Mouse (Mus musculus): ENCODE measurements around the gene Snip1.

Gene Snip1

DNA sequence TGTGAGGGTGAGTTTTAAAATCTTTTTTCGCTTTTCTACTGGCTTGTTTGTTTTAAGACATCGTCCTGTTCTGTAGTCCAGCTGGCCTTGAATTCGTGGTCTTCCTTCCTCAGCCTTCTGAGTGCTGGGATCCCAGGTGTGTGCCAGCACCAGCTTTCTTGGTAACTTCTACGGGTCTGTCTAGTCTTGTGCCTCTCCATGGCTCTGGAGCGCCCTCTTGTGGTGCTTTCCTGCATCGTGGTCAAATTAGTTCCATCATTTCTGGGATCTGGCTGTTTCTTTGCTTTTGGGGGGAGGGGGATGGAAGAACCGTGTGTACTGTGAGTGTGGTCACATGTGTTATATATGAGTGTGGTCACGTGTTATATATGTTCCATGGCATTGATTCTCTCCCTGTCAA is 33.0 kb downstream of the Snip1 start:
- peak; percentile 53 to 75 for DNase-seq (ENCODE audit: low spot score in 2 of 2)

GRCm38 (mm10) chr4:125101334-125101733 is 34.9 kb downstream of the Snip1 start:
- no peak for DNase-seq (ENCODE audit: low spot score in 2 of 2)

DNA sequence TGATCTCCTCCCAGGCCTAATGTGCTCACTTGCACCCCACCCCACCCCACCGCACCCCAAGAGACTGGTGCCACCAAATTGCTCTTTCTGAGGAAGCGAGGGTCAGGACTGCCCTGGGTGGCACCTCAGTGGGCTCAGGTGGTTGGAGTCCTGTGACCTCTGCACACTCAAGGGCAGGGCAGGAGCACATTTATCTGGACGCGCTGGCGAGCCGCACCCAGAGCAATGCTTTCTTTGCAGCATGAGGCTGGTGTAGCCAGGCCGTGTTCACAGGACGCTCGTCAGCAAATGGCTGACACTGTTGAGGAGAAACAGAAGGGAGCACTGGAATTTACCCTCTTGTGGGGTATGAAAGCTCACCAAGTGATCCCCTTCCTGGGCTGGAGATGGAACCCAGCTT is 38.9 kb downstream of the Snip1 start:
- DNase-seq (ENCODE audit: low spot score in 2 of 2) = no peak

DNA sequence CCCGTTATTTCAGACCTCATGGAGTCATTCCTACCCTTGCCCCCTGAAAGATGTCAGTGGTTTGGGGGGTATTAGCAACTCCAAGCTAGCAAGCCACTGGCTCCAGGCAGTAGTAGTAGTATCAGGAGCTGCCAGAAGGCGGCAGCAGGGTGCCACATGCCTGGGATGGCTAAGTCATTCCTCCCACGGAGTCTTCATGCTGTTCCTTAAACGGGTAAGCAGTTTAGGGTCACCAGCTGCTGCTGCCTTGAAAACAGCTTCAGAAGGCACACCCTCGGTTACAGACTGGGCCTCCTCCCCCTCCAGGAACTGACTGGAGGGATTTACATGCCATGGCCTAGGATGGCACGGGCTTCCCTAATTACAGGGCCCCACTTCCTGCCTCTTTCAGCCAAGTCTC is 48.2 kb downstream of the Snip1 start:
- DNase-seq (ENCODE audit: low spot score in 2 of 2) = peak; percentile 72 to 77

DNA sequence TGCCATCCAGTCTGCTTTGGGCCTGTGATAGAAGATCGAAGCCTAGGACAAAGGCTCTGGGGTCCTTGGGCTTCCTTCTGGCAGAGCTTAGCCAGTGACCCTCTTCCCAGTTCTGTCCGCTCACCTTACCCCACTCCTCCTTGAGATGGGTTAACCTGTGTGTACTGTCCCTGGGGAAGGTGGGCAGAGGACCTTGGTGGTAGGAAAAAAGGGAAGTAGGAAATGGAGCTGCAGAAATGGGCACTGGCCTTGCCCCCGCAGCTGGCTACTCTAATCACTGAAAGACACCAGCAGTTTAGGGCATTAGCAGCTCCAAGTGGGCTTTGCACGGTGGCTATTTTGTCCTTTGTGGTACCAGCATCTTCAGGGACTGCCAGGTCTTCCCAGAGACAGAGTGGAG is 48.6 kb downstream of the Snip1 start:
- DNase-seq (ENCODE audit: low spot score in 2 of 2) = no peak

DNA sequence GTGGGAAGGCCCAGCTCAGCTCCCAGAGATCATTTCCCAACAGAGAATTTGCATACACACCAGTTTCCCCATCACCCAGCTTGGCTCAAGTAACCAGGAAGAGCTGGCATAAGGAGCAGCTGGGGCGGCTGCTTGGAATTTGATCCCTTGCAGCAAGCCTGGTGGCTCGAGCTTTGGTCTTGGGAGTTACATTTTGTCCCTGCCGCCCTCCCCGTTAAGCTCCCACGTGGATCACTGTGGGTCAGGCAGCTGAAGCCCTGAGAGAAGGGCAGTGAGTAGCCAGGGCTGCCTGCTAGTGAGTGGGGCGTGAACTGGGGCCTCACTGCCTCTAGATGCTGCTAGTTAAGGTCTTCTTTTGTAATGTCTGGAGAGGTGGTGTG is 49.2 kb downstream of the Snip1 start:
- DNase-seq (ENCODE audit: low spot score in 2 of 2) = no peak

DNA sequence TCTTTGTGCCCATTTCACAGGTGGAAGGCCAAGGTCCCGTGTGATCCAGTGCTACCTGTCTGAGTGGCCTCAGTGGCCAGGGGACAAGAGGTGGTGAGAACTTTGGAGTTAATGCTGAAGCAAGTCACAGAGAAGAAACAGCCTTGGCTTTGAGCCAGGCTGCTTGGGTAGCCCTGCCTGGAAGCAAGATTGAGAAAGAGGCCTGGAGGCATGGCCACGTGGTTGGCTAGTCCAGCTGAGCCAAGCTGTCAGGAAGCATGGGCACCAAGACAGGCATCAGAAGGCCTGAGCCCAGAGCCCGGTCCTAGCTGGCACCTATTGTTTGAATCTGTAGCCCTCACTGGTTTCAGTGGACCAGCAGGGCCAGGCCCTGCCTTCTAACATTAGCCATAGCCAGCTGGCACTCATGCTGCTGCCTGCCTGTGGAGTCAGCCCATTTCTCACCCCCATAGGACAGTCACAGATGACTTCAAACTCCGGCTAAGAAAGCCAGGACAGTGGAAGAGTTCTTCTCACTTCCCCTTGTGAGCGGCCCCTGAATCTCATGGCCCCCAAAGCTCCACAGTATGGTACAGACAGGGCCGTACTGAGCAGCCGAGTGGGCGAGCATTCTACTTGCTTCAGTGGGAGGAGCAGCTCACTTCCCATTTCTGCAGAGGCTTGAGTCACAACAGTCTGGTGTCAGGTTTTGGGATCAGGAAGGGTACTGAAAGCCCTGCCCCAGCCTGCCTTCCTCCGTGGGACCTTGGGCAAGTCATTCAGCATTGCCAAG is 49.8 kb downstream of the Snip1 start:
- peak in 1 of 2 experiments; percentile 67 for DNase-seq (ENCODE audit: low spot score in 2 of 2)

GRCm38 (mm10) chr4:125116929-125117328 is 50.5 kb downstream of the Snip1 start:
- DNase-seq (ENCODE audit: low spot score in 2 of 2) = no peak

DNA sequence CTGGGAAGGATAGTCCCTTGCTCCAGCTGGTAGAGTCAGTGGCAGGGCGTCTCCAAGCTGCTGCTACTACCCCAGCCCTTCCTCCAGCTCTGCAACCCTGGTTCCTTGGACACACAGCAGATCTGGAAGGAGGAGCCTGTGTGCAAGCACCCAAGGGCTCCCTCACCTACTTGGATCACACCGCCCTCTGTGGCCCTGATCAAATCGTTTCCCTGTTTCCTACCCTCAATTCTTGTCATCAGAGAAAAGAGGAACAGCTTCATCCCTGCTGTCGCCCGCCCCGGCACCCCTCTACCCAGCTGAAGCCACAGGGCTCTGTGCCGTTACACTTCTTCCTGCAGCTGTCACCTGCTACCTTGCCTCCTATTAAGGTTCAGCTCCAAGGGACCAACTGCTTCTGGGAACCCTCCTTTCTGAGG is 51.4 kb downstream of the Snip1 start:
- no peak for DNase-seq (ENCODE audit: low spot score in 2 of 2)

GRCm38 (mm10) chr4:125119070-125119469 is 52.6 kb downstream of the Snip1 start:
- DNase-seq (ENCODE audit: low spot score in 2 of 2) = no peak

DNA sequence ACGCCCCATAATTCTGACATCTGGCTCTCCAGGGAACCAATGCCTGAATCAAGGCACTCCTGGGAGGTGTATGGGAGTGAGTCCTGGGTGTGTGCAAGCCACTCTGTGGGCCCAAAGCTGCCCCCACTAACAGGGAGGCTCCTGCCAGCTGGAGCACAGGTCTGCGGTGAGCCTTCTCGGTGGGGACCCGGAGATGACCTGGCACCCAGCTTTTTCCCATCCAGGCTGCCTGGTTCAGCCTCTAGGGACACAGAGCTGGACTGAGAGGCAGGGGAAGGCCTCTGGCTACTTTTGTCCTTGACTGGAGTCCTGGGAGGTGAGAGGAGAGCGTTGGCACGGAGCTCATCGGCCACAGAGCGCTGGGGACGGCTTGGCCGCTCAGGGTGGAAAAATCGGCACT is 53.2 kb downstream of the Snip1 start:
- DNase-seq (ENCODE audit: low spot score in 2 of 2) = no peak

DNA sequence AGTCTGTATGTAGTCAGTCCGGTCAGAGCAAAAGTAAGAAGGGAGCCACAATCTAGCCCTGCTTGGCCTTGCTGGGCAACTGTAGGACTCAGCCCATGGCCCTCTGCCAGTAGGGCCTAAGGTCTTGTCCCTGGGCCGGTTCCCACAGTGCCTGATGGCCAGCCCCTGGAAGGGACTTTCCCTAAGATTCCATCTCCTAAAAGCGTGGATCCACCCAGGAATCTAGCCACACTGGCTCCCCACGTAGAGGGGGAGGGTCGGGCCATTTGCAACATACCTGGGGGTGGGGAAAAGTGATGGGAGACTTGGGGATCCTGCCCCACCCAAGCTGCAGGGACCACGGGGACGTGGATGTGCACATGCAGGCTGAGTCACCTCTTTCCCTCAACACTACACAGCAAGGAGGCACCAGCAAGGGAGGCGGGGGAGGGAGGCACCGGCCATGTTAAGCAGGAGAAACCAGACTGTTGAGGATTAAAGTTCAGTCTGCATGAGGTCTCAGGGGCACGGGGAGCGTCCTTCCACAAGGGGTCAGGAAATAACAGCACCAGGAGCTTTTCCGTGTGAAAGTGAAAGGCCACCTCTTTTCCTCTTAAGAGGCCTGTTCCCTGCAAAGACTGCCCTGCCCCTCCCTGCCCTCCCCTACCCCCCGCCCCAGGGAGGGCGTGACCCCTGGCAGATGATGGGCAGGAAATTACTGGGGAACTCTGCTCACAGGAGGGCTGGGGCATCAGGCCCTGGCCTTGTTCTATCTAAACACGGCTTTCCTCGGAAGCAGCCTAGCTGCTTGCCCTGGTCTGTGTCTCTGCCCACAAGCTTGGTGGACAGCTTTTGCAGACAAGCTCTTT is 56.2 kb downstream of the Snip1 start:
- peak; percentile 76 to 78 for DNase-seq (ENCODE audit: low spot score in 2 of 2)

- no peak for DNase-seq (ENCODE audit: low spot score in 2 of 2)
These were observed 56.8 kb downstream of the Snip1 start for GRCm38 (mm10) chr4:125123279-125123671.
